Mouse (Mus musculus): Measurements from ENCODE around the gene Cd40lg. TPM values are rescaled to one million over a fixed set of nuclear protein-coding genes. Genes with fewer than 3 reads are reported as not detected.

Cd40lg gene
- not detected in 2 replicates for polyA plus RNA-seq (2015; fragmentation: Nextera tagmentation; extraction: Ambion mirVana)

GRCm38 (mm10) chrX:57211876-57212275 lies at the start of gene Cd40lg:
Gene Cd40lg, plus strand, starts transcription at chrX:57212143.

Other genes with a start within 250 kb of the Cd40lg start
- gene Brs3, start 169.1 kb upstream of the Cd40lg start, polyA plus RNA-seq (2015; fragmentation: Nextera tagmentation; extraction: Ambion mirVana) = 0.24 and 0.43 TPM in 2 replicates
- gene Htatsf1, start 158.6 kb upstream of the Cd40lg start, polyA plus RNA-seq (2015; fragmentation: Nextera tagmentation; extraction: Ambion mirVana) = 82.7 and 88.5 TPM in 2 replicates
- not detected in 2 replicates for gene Vgll1, start 124.0 kb upstream of the Cd40lg start, polyA plus RNA-seq (2015; fragmentation: Nextera tagmentation; extraction: Ambion mirVana)
- gene Arhgef6, start 126.6 kb downstream of the Cd40lg start, polyA plus RNA-seq (2015; fragmentation: Nextera tagmentation; extraction: Ambion mirVana) = 5.0 and 5.6 TPM in 2 replicates
- 73.4 and 84.1 TPM in 2 replicates for gene Rbmx, start 180.9 kb downstream of the Cd40lg start, polyA plus RNA-seq (2015; fragmentation: Nextera tagmentation; extraction: Ambion mirVana)
- not detected in 2 replicates for gene Gm364, start 197.0 kb downstream of the Cd40lg start, polyA plus RNA-seq (2015; fragmentation: Nextera tagmentation; extraction: Ambion mirVana)